Mouse (Mus musculus) layer of hippocampus, postnatal 10 days (tissue): ENCODE measurements around the gene Keap1. TPM values are rescaled to one million over a fixed set of nuclear protein-coding genes. Genes with fewer than 3 reads are reported as not detected.
"Not testable (repeated sequence)": the region's sequence is repeated elsewhere in the genome, so short reads cannot be mapped to it uniquely, and the experiment has no call there.

ENCODE experiments used
- DNase-seq, 2 experiments: peaks; one replicate each; pipeline ENCODE4 v3.0.0; 2021; ENCODE audit warnings: low spot score in 2 of 2
- total RNA-seq, 2 experiments: library from RNA; stranded (reverse); gene quantifications; 2 replicates each; pipeline ENCODE4 v1.2.3; 2021

The Keap1 gene
- total RNA-seq, 2 experiments from 2014 or later, result 51.7 to 56.5 TPM

DNA sequence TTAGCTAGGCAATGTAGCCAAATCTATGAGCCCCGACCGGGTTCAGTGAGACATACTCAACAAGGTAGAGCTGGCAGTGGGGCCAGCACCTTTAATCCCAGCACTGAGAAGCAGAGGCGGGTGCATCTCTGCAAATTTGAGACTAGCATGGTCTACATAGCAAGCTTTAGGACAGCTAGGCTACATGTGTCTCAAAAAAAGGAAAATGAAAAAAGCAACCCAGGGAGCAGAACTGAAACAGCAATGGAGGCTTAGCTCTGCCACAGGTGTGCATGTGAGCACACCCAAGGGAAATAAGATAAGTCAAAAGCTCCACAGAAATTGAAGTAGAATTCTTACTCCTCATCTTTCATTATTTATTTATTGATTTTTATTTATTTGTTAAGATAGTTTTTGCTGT is 40.2 kb downstream of the Keap1 start:
- no peak for DNase-seq

DNA sequence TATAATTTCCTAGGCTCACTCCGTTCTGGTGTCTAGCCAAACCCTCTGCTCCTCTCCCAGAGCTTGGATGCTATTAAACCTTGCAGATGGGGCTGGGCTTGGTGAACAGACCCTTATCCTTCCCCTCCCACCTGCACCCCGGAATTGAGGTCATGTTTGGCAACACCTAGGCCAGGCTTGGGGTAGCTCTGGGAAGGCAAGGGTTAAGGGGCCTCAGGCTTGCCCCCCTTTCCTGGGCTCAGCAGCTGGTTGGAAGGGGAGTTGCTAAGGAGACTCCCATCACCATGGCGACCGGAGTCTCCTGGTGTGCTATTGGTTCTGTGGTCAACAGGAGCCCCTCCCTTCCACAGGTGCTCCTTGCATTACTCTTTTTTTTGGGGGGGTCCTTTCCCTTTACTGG is 41.2 kb downstream of the Keap1 start:
- peak; percentile 76 to 81 for DNase-seq

DNA sequence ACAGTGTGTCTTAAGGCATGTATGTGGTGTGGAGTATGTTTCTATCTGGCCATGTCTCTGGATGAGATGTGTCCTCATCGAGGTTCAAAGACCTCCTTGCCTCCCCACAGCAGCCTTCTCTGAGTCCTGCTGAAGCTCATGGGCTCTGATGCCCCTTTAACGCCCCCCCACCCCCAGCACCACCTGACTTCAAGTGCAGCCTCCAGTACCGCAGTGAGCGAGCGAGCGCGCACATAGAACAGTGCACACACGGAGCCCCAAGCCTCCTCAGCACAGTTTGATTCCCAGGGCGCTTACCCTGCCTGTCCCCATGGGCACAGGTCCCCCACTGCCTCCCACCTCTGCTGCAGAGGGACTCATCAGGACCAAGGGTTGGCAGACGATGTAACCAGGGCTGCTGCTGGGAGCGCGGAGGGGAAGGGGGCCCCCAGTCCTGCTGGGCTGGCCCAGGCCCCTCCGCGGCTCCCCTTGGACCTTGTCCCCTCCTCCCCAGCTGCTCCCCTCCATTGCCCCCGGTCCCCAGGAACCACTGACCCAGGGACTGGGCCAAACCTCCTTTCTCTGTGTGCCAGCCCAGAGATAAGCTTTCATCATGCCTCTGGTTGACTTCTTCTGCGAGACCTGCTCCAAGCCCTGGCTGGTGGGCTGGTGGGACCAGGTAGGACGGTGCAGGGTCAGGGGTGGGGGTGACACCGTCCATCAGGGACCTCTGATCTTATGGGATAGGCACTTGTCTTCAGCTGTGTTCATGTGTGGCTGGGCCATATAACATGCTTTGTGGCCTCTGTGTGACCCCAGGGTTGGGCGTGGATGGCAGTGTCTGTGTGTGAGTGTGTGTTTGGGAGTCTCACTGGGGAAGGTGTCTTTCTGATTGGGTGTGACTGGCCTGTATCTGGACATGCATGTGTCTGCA is 42.4 kb downstream of the Keap1 start:
- DNase-seq, result peak; percentile 67 to 70

DNA sequence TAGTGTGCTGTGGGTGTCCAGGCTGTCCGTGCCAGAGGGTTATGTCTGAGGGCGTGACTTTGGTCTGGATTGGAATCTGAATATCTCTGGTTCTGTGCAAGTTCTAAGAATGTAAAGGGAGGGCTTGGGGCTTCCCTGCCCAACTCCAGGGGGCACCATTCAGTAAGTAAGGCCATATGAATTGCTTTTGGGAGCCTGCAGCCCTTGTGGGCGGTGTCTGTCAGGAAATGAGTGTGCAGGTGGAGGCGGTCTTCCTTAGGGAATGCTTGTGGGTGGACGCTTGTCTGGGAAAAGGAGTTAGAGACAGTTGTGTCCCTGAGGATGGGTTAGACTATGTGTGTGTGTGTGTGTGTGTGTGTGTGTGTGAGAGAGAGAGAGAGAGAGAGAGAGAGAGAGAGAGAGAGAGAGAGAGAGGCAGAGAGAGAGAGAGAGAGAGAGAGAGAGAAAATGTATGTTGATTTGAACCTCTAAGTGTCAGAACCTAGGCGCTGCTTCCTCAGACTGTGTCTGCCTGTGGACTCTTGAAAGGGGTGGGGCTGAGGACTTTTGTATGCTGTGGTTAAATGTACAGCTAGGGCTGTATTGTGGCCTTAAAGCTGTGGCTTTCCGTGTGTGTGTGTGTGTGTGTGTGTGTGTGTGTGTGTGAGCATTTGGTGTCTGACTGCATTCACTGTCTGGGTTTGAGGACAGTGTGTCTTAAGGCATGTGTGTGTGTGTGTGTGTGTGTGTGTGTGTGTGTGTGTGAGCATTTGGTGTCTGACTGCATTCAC is 43.2 kb downstream of the Keap1 start:
- DNase-seq, result not testable (repeated sequence)

DNA sequence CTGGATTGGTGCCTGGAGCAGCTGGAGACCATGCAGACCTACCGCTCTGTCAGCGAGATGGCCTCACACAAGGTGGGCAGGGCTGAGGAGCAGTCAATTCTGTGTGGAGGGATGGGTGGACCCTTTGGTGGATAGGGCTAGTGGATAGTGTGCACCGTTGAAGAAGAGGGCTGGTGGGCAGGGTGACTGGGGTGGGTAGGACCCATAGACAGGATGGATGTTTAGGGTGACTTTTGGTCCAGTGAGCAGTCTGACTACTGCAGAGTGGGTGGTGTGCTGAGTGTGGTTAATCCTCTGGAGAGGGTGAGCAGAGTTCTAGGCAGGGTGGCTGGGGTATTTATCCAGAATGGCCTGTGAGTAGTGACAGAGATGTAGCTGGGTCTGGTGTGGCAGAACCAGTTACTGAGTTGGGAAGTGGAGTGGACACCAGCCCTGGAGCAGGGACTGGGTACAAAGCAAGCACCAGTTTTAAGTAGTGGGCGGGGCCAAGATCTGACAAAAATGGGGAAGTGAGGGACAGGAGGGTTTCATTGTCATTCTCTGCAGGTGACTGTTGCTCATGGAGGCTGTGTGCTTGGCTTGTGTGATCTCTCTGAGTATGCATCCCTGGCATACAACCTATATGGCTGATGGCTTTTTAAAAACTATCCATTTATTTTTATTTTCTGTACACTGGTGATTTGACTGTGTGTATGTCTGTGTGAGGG is 44.2 kb downstream of the Keap1 start:
- DNase-seq, result no peak

DNA sequence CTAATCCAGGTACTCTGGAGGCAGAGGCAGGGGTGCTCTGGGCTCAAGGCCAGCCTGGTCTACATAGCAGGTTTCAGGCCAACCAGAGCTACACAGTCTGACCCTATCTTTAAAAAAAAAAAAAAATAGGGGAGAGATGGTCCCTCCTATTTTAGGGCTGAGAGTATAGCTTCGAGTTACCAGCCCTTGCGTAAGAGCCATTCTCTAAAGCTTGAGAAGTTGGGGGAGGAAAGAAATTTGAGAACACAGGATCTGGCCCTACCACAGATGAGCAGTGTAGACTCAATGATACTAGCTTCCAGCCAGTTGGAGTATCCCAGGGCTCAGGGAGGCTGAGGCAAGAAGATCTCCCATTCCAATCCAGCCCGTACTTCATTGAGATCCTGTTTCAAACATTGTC is 45.4 kb downstream of the Keap1 start:
- no peak for DNase-seq

DNA sequence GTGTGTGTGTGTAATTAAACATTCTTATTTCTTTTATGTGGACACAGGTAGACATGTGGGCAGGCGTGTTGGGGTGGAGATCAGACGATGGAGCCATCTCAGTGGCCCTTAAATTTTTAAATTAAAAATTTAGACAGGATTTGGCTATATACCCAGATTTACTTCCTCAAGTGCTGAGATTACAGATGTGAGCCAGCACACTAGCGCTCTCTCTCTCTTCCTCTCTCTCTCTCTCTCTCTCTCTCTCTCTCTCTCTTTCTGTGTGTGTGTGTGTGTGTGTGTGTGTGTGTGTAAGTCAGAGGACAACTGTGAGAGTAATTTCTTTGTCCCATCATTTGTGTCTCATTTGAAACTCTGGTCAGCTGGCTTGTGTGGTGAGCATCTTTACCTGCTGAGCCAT is 48.5 kb downstream of the Keap1 start:
- DNase-seq, result no peak

DNA sequence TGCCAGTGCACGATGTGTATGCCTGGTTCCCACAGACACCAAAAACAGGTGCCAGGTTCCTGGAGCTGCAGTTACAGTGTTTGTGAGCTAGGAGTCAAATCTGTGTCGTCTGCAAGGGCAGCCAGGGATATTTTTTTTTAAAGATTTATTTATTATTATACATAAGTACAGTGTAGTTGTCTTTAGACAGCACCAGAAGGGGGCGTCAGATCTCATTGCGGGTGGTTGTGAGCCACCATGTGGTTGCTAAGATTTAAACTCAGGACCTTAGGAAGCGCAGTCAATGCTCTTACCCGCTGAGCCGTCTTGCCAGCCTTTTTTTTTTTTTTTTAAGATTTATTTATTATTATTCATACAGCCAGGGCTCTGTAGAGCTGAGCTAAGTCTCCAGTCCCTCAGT is 49.3 kb downstream of the Keap1 start:
- DNase-seq, result no peak

DNA sequence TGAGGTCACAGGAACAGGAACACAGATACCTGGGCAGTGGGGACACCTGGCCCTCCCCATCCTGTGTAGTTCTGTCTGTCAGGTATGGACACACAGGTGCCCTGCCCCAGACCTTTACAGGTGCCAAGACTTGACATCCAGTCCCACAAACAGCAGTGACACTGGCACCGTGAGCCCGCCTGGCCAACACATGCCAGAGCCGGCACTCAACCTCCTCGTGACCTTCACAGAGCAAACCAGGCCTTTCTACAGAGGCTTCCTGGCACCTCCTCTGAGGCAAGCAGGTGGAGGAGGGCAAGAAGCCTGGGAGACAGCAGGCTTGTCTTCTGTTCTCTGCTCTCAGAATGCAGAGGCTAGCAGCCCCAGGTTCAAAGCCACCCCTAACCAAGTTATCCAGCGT is 53.7 kb downstream of the Keap1 start:
- no peak for DNase-seq

DNA sequence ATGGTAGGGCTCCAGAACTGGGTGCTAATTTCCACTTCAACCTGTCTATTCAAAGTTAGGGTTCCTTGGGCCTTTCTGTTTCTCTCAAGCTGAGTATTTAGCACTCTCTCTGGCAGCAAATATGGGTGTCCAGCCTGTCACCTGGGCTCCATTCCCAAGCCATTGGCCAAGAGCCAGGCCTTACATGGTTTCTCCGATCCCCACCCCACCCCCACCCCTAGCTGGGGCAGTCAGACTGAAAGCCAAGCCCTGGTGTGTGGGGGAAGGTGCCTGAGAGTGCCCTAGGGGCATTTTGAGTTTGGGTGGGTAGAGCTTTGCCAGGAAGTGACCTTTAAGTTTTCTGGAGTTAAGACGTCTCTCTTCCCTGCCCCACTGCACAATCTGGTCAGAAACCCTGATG is 54.4 kb downstream of the Keap1 start:
- DNase-seq, result no peak

DNA sequence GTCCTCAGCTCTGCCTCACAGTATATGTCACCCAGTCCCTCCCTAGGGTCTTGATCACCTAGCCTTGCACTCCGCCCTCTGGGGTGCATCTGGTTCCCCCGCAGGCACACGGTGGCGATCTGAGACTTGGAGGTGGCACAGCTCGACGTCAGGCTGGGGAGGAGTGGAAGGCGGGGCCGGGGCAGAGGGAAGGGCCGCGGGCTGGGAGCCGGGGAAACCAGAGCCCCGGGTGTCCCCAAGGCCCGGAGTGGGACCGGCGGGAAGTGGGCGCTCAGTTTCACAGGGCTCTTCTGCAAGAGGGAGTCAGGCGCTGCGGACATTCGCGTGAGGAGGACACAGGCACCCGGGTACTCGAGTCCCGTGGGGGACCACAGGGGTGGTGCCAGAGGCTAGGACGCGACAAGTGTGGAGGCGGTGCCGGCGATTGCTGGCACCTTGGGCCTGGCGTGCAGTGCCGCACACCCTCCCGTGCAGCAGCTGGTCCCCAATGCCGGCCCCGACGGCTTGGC is 55.2 kb downstream of the Keap1 start:
- peak in 1 of 2 experiments; percentile 51 for DNase-seq

DNA sequence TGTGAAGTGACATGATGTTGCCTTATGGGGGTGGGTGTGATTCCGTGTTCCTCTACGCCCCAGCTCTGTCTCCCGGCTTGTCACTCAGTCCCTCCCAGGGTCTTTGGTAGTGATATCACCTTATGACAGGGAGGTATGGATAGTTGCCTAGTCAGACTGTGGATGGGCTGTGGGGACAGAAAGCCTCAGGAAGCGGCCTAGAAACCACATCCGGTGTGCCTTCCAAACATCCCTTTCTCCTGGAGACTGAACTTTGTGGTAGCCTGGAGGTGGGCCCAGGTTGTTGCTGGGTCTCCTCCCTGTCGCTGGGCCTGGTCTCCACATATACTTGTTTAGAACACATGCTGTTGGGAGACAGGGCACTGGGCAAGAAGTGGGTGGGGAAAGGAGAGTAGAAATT is 55.7 kb downstream of the Keap1 start:
- no peak for DNase-seq

DNA sequence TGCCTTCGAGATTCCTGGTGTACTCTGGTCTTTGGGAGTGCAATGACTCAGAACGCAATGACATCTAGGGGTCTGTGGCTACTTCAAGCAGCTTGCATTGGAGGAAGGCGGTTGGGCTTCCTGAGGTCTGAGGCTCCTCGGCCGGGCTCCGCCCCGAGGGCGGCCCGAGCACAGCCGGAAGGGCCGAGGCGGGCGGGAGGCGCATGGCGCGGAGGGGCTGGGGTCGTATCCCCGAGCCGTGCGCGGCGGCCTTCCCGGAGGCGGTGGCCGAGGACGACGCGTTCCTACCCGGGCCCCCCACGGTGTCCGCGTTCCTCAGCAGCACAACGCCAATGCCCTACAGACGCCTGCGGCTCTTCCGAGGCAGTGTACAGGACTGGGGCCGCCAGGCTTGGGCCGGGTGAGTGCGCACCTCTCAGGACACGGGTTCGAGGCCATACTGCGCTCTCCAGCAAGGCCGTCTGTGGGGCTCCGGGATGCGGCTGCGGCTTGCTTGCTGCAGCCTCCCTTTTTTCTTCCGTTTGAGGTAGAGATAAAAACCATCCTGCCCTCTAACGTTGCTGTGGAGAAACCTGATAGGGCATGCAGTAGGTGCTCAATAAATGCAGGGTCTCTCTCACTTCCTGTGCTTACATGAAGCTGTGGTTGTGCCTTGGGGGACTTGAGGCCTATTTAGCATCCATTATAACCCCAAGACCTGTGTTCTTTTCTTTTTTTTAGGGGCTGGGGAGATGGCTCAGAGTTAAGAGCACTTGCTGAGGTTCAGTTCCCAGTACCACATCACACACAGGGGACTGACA is 57.5 kb downstream of the Keap1 start:
- no peak for DNase-seq

DNA sequence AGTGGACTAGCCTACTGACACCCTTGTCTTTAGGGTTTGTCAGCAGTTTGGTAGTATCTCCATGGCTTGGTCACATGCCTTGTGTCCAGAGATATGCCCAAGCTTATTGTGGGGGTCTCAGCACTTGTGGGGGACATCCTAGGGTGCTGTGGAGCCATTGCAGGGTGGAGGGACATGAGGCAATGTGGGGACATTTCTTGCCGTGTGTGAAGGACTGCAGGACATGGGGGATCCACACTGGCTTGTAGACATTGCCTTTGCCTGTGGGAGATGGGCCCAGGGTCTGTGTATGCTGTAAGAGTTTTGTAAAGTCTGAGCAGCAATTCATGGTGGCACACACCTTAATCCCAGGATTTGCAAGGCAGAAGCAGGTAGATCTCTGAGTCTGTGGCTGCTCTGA is 58.3 kb downstream of the Keap1 start:
- no peak for DNase-seq

DNA sequence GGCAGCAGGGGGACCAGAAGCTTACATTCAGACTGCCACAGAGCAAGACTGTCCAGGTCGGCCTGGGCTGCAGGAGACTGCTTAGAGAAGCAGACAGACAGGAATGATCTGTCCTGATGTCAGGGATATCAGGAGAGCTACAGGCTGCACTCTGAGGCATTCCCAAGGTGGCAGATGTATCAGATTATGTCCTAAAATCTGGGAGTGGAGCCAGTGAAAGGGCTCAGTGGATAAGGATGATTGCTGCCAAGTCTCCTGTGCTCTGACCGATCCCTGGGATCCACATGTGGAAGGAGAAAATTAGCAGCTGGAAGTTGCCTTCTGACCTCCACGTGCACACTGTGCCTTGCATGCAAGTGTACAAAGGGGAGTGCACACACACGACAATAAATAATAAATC is 58.8 kb downstream of the Keap1 start:
- no peak for DNase-seq

Other genes with a start within 250 kb of the Keap1 start
- 10 to 100 TPM; 47.2 to 54.4 TPM for gene Mrpl4, start 236.6 kb downstream of the Keap1 start, total RNA-seq
- 1 to 10 TPM; 3.0 to 3.9 TPM for gene Icam1, start 223.4 kb downstream of the Keap1 start, total RNA-seq
- gene Icam4, start 210.0 kb downstream of the Keap1 start, total RNA-seq, result under 1 TPM in 1 of 2 experiments, not detected in 1; 0.56 TPM
- 100 to 1,000 TPM; 256 to 261 TPM for gene Icam5, start 207.3 kb downstream of the Keap1 start, total RNA-seq
- 1 to 10 TPM; 1.7 to 2.4 TPM for gene Zglp1, start 172.3 kb downstream of the Keap1 start, total RNA-seq
- gene Gm49373, start 166.3 kb downstream of the Keap1 start, total RNA-seq, result 1 to 10 TPM; 1.4 to 1.5 TPM
- gene Fdx1l, start 165.7 kb downstream of the Keap1 start, total RNA-seq, result 10 to 100 TPM; 53.7 to 55.2 TPM
- 1 to 10 TPM; 2.4 to 3.4 TPM for gene Gm38431, start 147.4 kb downstream of the Keap1 start, total RNA-seq
- gene Raver1, start 147.4 kb downstream of the Keap1 start, total RNA-seq, result 10 to 100 TPM; 36.1 to 37.6 TPM
- 10 to 100 TPM; 12.7 to 14.0 TPM for gene Tyk2, start 108.1 kb downstream of the Keap1 start, total RNA-seq
- gene Cdc37, start 89.4 kb downstream of the Keap1 start, total RNA-seq, result 100 to 1,000 TPM; 136 to 139 TPM
- 10 to 100 TPM; 58.9 to 59.5 TPM for gene Pde4a, start 73.6 kb downstream of the Keap1 start, total RNA-seq
- 1 to 10 TPM; 2.4 to 3.0 TPM for gene S1pr5, start 9.1 kb upstream of the Keap1 start, total RNA-seq
- 10 to 100 TPM; 28.8 to 29.4 TPM for gene Atg4d, start 25.9 kb upstream of the Keap1 start, total RNA-seq
- gene Kri1, start 48.6 kb upstream of the Keap1 start, total RNA-seq, result 10 to 100 TPM; 37.7 to 39.2 TPM
- 10 to 100 TPM; 66.7 to 69.5 TPM for gene Cdkn2d, start 52.0 kb upstream of the Keap1 start, total RNA-seq
- 1 to 10 TPM in 1 of 2 experiments, under 1 TPM in 1; 0.45 to 1.3 TPM for gene Ap1m2, start 73.0 kb upstream of the Keap1 start, total RNA-seq
- gene Slc44a2, start 81.3 kb upstream of the Keap1 start, total RNA-seq, result 10 to 100 TPM; 62.2 to 63.6 TPM
- 10 to 100 TPM; 92.4 to 96.7 TPM for gene Ilf3, start 128.5 kb upstream of the Keap1 start, total RNA-seq
- gene Qtrt1, start 172.5 kb upstream of the Keap1 start, total RNA-seq, result 10 to 100 TPM; 34.2 to 42.0 TPM
- 10 to 100 TPM; 65.2 to 67.7 TPM for gene Dnm2, start 185.5 kb upstream of the Keap1 start, total RNA-seq